Mouse (Mus musculus) heart, adult 2 months (tissue): ENCODE measurements around the gene Myo15. TPM values are rescaled to one million over a fixed set of nuclear protein-coding genes. Genes with fewer than 3 reads are reported as not detected.

Source experiments
- DNase-seq, 2 experiments: peaks; one replicate each; pipeline ENCODE4 v3.0.0; 2021
- H3K27ac ChIP-seq: fragments of 200-600 bp; 2 replicates; pipeline ENCODE4 v1.8.1; 2022
- H3K27me3 ChIP-seq: fragments of 200-500 bp; 2 replicates; pipeline ENCODE4 v1.6.1; 2012; ENCODE audit warnings: mild to moderate bottlenecking, low read length, inconsistent platforms, mixed read lengths; ENCODE audit not compliant: control insufficient read depth, insufficient read depth
- H3K36me3 ChIP-seq: fragments of 200-500 bp; 2 replicates; pipeline ENCODE4 v1.6.1; 2012; ENCODE audit warnings: low read length, inconsistent platforms; ENCODE audit not compliant: control insufficient read depth, insufficient read depth
- H3K4me1 ChIP-seq: fragments of 200-500 bp; 2 replicates; pipeline ENCODE4 v1.6.1; 2011; ENCODE audit warnings: low read length; ENCODE audit not compliant: control insufficient read depth, insufficient read depth
- H3K4me3 ChIP-seq: fragments of 200-600 bp; 2 replicates; pipeline ENCODE4 v1.8.1; 2022
- H3K79me2 ChIP-seq: fragments of 200-500 bp; replicated peaks from 2 replicates; pipeline ENCODE4 v1.6.1; 2012; ENCODE audit warnings: mild to moderate bottlenecking, inconsistent platforms, low read length, moderate library complexity, mixed read lengths; ENCODE audit not compliant: control insufficient read depth, insufficient read depth
- H3K9ac ChIP-seq: fragments of 200-500 bp; 2 replicates; pipeline ENCODE4 v1.6.1; 2012; ENCODE audit warnings: low read depth, mild to moderate bottlenecking, control low read depth, inconsistent platforms, low read length, mixed read lengths
- CTCF ChIP-seq: fragments of 200-600 bp; IDR thresholded peaks from 2 replicates; pipeline ENCODE4 v1.8.1; 2022; ENCODE audit warnings: antibody characterized with exemption, mild to moderate bottlenecking, moderate library complexity
- EP300 ChIP-seq: fragments of 200-500 bp; IDR thresholded peaks from 2 replicates; pipeline ENCODE4 v1.6.1; 2011; ENCODE audit warnings: low read depth, low read length, control low read depth; ENCODE audit not compliant: insufficient read depth
- POLR2A ChIP-seq: fragments of 200-500 bp; IDR thresholded peaks from 2 replicates; pipeline ENCODE4 v1.6.1; 2011; ENCODE audit warnings: mild to moderate bottlenecking, low read depth, low read length, control low read depth; ENCODE audit not compliant: insufficient read depth
- WGBS: fragments of 180-500 bp; shearing (Covaris S2); methylation state at CpG from one replicate; pipeline ENCODE4 v1.1.7; 2018; 5-methylcytosine and 5-hydroxymethylcytosine counted together
- intact Hi-C: fragments of 180-260 bp; cut with DNase I; formaldehyde crosslinking; loops from one replicate; pipeline ENCODE4 v1.15.1; 2025
- polyA plus RNA-seq: library from polyadenylated mRNA; depleted of rRNA; stranded (reverse); fragments of >200 nt; gene quantifications from 2 replicates; pipeline ENCODE4 v1.2.3, GENCODE M21; 2012
- total RNA-seq, 2 experiments: library from RNA; stranded (reverse); gene quantifications; 2 replicates each; pipeline ENCODE4 v1.2.3; 2021

Myo15 gene
- total and polyA plus RNA-seq, 3 experiments: 0.03 to 0.06 (median 0.05) TPM

- no peaks in the 10 kb centered on the region for H3K27me3 ChIP-seq
- peak; percentile 95 to 97 for DNase-seq
- peak overlapping the region; percentile 100 for H3K27ac ChIP-seq
- peaks cover 18% of the 10 kb centered on the region for H3K36me3 ChIP-seq
- under 1% methylated on average over 37 of the region's 37 CpGs for WGBS
- intact Hi-C loops: loop anchor here (2.0 to 10.0 kb wide), 4 partner anchors 80 to 1395 kb away; partner anchors contain the start of genes Akap10, Smcr8 and Top3a
- peaks cover 3% of the 10 kb centered on the region for H3K4me1 ChIP-seq
- TF ChIP-seq POLR2A (peak; percentile 96), EP300 (peak; percentile 57), CTCF (peak; percentile 46)
- peak overlapping the region; percentile 84 for H3K4me3 ChIP-seq
- peaks cover 6% of the 10 kb centered on the region for H3K79me2 ChIP-seq
- H3K9ac ChIP-seq: peak overlapping the region; percentile 70
Observed at GRCm38 (mm10) chr11:60536859-60537467, 67.8 kb downstream of the Myo15 start.

- H3K79me2 ChIP-seq: peaks cover 8% of the 10 kb centered on the region
- peak overlapping the region; percentile 100 for H3K27ac ChIP-seq
- H3K4me3 ChIP-seq: peak overlapping the region; percentile 84
- TF ChIP-seq EP300 (no peak), POLR2A (peak; percentile 68; the same call in 1 of the 2 replicates)
- peak; percentile 94 to 98 for DNase-seq
- peaks cover 25% of the 10 kb centered on the region for H3K36me3 ChIP-seq
- H3K9ac ChIP-seq: peak overlapping the region; percentile 91
- no peaks in the 10 kb centered on the region for H3K27me3 ChIP-seq
- peaks cover 3% of the 10 kb centered on the region for H3K4me1 ChIP-seq
- under 1% methylated on average over 90 of the region's 91 CpGs for WGBS
- intact Hi-C loops: loop anchor here (2.0 to 10.0 kb wide), 4 partner anchors 80 to 1395 kb away; partner anchors contain the start of genes Akap10, Smcr8 and Top3a
Observed at GRCm38 (mm10) chr11:60537468-60538347, 68.6 kb downstream of the Myo15 start.

GRCm38 (mm10) chr11:60538371-60539281 lies 69.5 kb downstream of the Myo15 start:
- no peaks in the 10 kb centered on the region for H3K27me3 ChIP-seq
- peak; percentile 50 to 62 for DNase-seq
- H3K27ac ChIP-seq: peak overlapping the region; percentile 100
- peaks cover 8% of the 10 kb centered on the region for H3K79me2 ChIP-seq
- peak overlapping the region; percentile 81 for H3K9ac ChIP-seq
- peaks cover 3% of the 10 kb centered on the region for H3K4me1 ChIP-seq
- under 1% methylated on average over 93 of the region's 93 CpGs for WGBS
- intact Hi-C loops: loop anchor here (5.0 to 10.0 kb wide), 3 partner anchors 81 to 1394 kb away; partner anchors contain the start of gene Akap10
- H3K36me3 ChIP-seq: peaks cover 31% of the 10 kb centered on the region
- H3K4me3 ChIP-seq: peak overlapping the region; percentile 84
- TF ChIP-seq CTCF (no peak), POLR2A (no peak), EP300 (no peak)

- H3K27ac ChIP-seq: peak overlapping the region; percentile 100
- H3K4me1 ChIP-seq: peaks cover 6% of the 10 kb centered on the region
- 12% methylated on average over 2 of the region's 2 CpGs for WGBS
Observed at GRCm38 (mm10) chr11:60539540-60539939, 70.4 kb downstream of the Myo15 start.

DNA sequence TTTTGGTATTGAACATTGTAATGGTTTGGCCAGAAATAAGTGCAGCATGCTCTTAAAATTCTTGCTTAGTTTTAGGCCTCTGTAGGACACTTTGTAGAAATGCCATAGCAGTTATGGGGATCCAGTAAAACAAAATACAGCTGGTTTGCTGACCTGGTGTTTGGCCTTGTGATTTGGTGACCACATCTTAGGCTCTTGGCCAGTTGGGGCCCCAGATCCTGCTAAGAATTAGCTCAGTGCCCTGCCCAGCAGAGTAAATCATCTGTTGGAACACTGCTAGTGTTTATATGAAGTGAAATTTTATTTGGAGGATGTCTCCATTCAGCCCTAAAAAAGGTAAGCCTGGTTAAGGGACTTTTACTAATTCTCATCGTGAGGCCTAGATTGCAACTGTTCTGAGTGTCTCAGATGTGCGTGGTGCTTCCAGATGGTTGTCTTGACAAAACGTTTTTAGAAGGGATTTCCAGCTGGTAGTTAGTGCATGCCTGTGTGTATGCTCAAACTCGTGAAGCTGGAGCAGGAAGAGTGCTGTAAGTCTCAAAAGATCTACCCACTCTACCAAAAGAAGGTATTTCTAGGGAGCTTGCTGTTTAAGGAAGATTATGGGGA lies 71.0 kb downstream of the Myo15 start:
- Histone ChIP-seq H3K4me1 (peaks cover 6% of the 10 kb centered on the region), H3K36me3 (peaks cover 45% of the 10 kb centered on the region), H3K79me2 (peaks cover 9% of the 10 kb centered on the region), H3K27me3 (no peaks in the 10 kb centered on the region), H3K4me3 (peak overlapping the region; percentile 84), H3K27ac (peak overlapping the region; percentile 31), H3K9ac (peak overlapping the region; percentile 49; the same call in 1 of the 2 replicates)
- TF ChIP-seq CTCF (no peak), EP300 (no peak), POLR2A (no peak)
- intact Hi-C loops: no loop called here
- DNase-seq: peak; percentile 30 to 42
- WGBS: 5% methylated on average over 4 of the region's 4 CpGs

More at GRCm38 (mm10) chr11:60539540-60539939, 70.4 kb downstream of the Myo15 start:
- no peak for DNase-seq
- TF ChIP-seq EP300 (no peak), CTCF (no peak), POLR2A (no peak)
- peak overlapping the region; percentile 84 for H3K4me3 ChIP-seq
- H3K9ac ChIP-seq: peak overlapping the region; percentile 81
- peaks cover 39% of the 10 kb centered on the region for H3K36me3 ChIP-seq
- intact Hi-C loops: loop anchor here (5.0 to 10.0 kb wide), 3 partner anchors 82 to 1393 kb away; partner anchors contain the start of gene Akap10
- no peaks in the 10 kb centered on the region for H3K27me3 ChIP-seq
- peaks cover 9% of the 10 kb centered on the region for H3K79me2 ChIP-seq
